Mouse (Mus musculus) forebrain, embryonic 10.5 days (tissue): ENCODE results near the gene Col24a1. TPM values are rescaled to one million over a fixed set of nuclear protein-coding genes. Genes with fewer than 3 reads are reported as not detected.

Experiments
- DNase-seq: peaks from one replicate; pipeline ENCODE4 v3.0.0-alpha.2; 2017; ENCODE audit warnings: low spot score; ENCODE audit errors: extremely low spot score
- H3K27ac ChIP-seq: fragments of 300-500 bp; sonication (generic); 2 replicates; pipeline ENCODE4 v1.5.1; 2016; ENCODE audit warnings: mild to moderate bottlenecking
- H3K27me3 ChIP-seq: fragments of 300-500 bp; sonication (generic); 2 replicates; pipeline ENCODE4 v1.6.1; 2016; ENCODE audit warnings: mild to moderate bottlenecking; ENCODE audit not compliant: poor library complexity, severe bottlenecking
- H3K36me3 ChIP-seq: fragments of 300-500 bp; sonication (generic); replicated peaks from 2 replicates; pipeline ENCODE4 v1.6.1; 2016; ENCODE audit warnings: mild to moderate bottlenecking, moderate library complexity
- H3K4me1 ChIP-seq: fragments of 300-500 bp; sonication (generic); 2 replicates; pipeline ENCODE4 v1.6.1; 2016
- H3K4me3 ChIP-seq: fragments of 300-500 bp; sonication (generic); 2 replicates; pipeline ENCODE4 v1.5.1; 2016; ENCODE audit warnings: mild to moderate bottlenecking, moderate library complexity
- H3K9me3 ChIP-seq: fragments of 300-500 bp; sonication (generic); 2 replicates; pipeline ENCODE4 v1.6.1; 2016; ENCODE audit warnings: mild to moderate bottlenecking, moderate library complexity
- WGBS: fragments of 180-500 bp; shearing (Covaris S2); methylation state at CpG from one replicate; pipeline ENCODE4 v1.1.7; 2016; 5-methylcytosine and 5-hydroxymethylcytosine counted together
- polyA plus RNA-seq: library from polyadenylated mRNA; unstranded; fragments of >200 nt; fragmentation: Nextera tagmentation; extraction: Ambion mirVana; gene quantifications from 2 replicates; pipeline ENCODE4 v1.2.1, GENCODE M21; 2016

Col24a1 gene
- polyA plus RNA-seq, 1 experiment from 2014 or later, result 0.67 TPM

- H3K9me3 ChIP-seq, result no peaks in the 10 kb centered on the region
- 93% methylated on average over 6 of the region's 6 CpGs for WGBS
- no peak overlapping the region for H3K4me3 ChIP-seq
- peaks cover 88% of the 10 kb centered on the region for H3K36me3 ChIP-seq
- no peak for DNase-seq
- no peaks in the 10 kb centered on the region for H3K4me1 ChIP-seq
- no peak overlapping the region for H3K27ac ChIP-seq
- H3K27me3 ChIP-seq, result no peaks in the 10 kb centered on the region
Measured at GRCm38 (mm10) chr3:145595354-145595753, 303.1 kb downstream of the Col24a1 start.

GRCm38 (mm10) chr3:145599059-145599458 lies 306.8 kb downstream of the Col24a1 start:
- H3K27ac ChIP-seq, result no peak overlapping the region
- H3K9me3 ChIP-seq, result no peaks in the 10 kb centered on the region
- 94% methylated on average over 7 of the region's 7 CpGs for WGBS
- no peak for DNase-seq
- no peaks in the 10 kb centered on the region for H3K27me3 ChIP-seq
- H3K4me3 ChIP-seq, result no peak overlapping the region
- peaks cover 7% of the 10 kb centered on the region; the same call in 1 of the 2 replicates for H3K4me1 ChIP-seq
- H3K36me3 ChIP-seq, result peaks cover 87% of the 10 kb centered on the region

- Histone ChIP-seq H3K27ac (no peak overlapping the region), H3K9me3 (no peaks in the 10 kb centered on the region), H3K4me1 (peaks cover 7% of the 10 kb centered on the region; the same call in 1 of the 2 replicates), H3K27me3 (no peaks in the 10 kb centered on the region), H3K4me3 (no peak overlapping the region), H3K36me3 (peaks cover 87% of the 10 kb centered on the region)
- 95% methylated on average over 6 of the region's 6 CpGs for WGBS
- DNase-seq, result no peak
Measured at GRCm38 (mm10) chr3:145600801-145601200, 308.5 kb downstream of the Col24a1 start.

- Histone ChIP-seq H3K27me3 (no peaks in the 10 kb centered on the region), H3K4me1 (peaks cover 7% of the 10 kb centered on the region; the same call in 1 of the 2 replicates), H3K9me3 (no peaks in the 10 kb centered on the region), H3K36me3 (peaks cover 85% of the 10 kb centered on the region), H3K4me3 (no peak overlapping the region), H3K27ac (no peak overlapping the region)
- no peak for DNase-seq
- 89% methylated on average over 6 of the region's 6 CpGs for WGBS
Measured at GRCm38 (mm10) chr3:145601345-145601744, 309.1 kb downstream of the Col24a1 start.

Other genes with a start within 250 kb of the Col24a1 start
- 0.10 and 0.12 TPM in 2 replicates for gene Clca2, start 193.0 kb upstream of the Col24a1 start, polyA plus RNA-seq
- 21.6 and 26.0 TPM in 2 replicates for gene Odf2l, start 173.9 kb upstream of the Col24a1 start, polyA plus RNA-seq